Mouse (Mus musculus) MEL (cell line): ENCODE data around the gene Dpysl4. TPM values are rescaled to one million over a fixed set of nuclear protein-coding genes. Genes with fewer than 3 reads are reported as not detected.

ENCODE experiments used
- DNase-seq: peaks from one replicate; pipeline ENCODE4 v3.0.0; 2011; ENCODE audit warnings: low read depth, low spot score
- H3K27ac ChIP-seq: 2 replicates; pipeline ENCODE4 v1.5.1; 2012; ENCODE audit warnings: low read depth, mild to moderate bottlenecking, control low read depth, low read length, moderate library complexity; ENCODE audit not compliant: control insufficient read depth
- H3K27me3 ChIP-seq, 2 experiments: fragments of 150-350 bp in 1 of 2; sonication (generic) in 1 of 2; 2 replicates each; pipeline ENCODE4 v1.6.1; 2012; ENCODE audit warnings: low read length in 2 of 2, mild to moderate bottlenecking in 2 of 2, improper control_type of control experiment in 1 of 2, moderate library complexity in 1 of 2; ENCODE audit not compliant: insufficient read depth in 2 of 2, control insufficient read depth in 1 of 2
- H3K36me3 ChIP-seq, 2 experiments: 2 replicates each; pipeline ENCODE4 v1.6.1; 2012 to 2014; ENCODE audit warnings: low read length in 2 of 2, improper control_type of control experiment in 1 of 2, inconsistent platforms in 1 of 2, mild to moderate bottlenecking in 1 of 2; ENCODE audit not compliant: insufficient read depth in 2 of 2, control insufficient read depth in 1 of 2
- H3K4me1 ChIP-seq, 2 experiments: fragments of 150-350 bp in 1 of 2; sonication (generic) in 1 of 2; 2 replicates each; pipeline ENCODE4 v1.6.1; 2012; ENCODE audit warnings: low read length in 2 of 2, improper control_type of control experiment in 1 of 2, mild to moderate bottlenecking in 1 of 2; ENCODE audit not compliant: insufficient read depth in 2 of 2, control insufficient read depth in 1 of 2
- H3K4me3 ChIP-seq, 2 experiments: fragments of 150-350 bp in 1 of 2; sonication (generic) in 1 of 2; 2 replicates each; pipeline ENCODE4 v1.5.1; 2012; ENCODE audit warnings: low read depth in 2 of 2, low read length in 2 of 2, mild to moderate bottlenecking in 2 of 2, moderate library complexity in 2 of 2, control low read depth in 1 of 2, improper control_type of control experiment in 1 of 2; ENCODE audit not compliant: control insufficient read depth in 1 of 2, insufficient read depth in 1 of 2
- H3K79me2 ChIP-seq: 2 replicates; pipeline ENCODE4 v1.6.1; 2012; ENCODE audit warnings: mild to moderate bottlenecking, low read length, moderate library complexity; ENCODE audit not compliant: control insufficient read depth, poor library complexity, insufficient read depth
- H3K9ac ChIP-seq: 2 replicates; pipeline ENCODE4 v1.6.1; 2012; ENCODE audit warnings: low read depth, mild to moderate bottlenecking, control low read depth, low read length, moderate library complexity; ENCODE audit not compliant: control insufficient read depth, poor library complexity, severe bottlenecking
- H3K9me3 ChIP-seq: fragments of 150-350 bp; sonication (generic); replicated peaks from 2 replicates; pipeline ENCODE4 v1.6.1; 2012; ENCODE audit warnings: mild to moderate bottlenecking, low read length, improper control_type of control experiment, moderate library complexity; ENCODE audit not compliant: insufficient read depth
- BHLHE40 ChIP-seq: IDR thresholded peaks from 2 replicates; pipeline ENCODE4 v1.6.1; 2012; ENCODE audit warnings: low read depth, mild to moderate bottlenecking, inconsistent platforms, low read length, improper control_type of control experiment, borderline replicate concordance
- CHD1 ChIP-seq: IDR thresholded peaks from 2 replicates; pipeline ENCODE4 v1.6.1; 2012; ENCODE audit warnings: low read depth, mild to moderate bottlenecking, inconsistent platforms, low read length, improper control_type of control experiment
- CHD2 ChIP-seq: IDR thresholded peaks from 2 replicates; pipeline ENCODE4 v1.6.1; 2011; ENCODE audit warnings: low read length, improper control_type of control experiment
- E2F4 ChIP-seq: IDR thresholded peaks from 2 replicates; pipeline ENCODE4 v1.6.1; 2011; ENCODE audit warnings: low read depth, low read length, improper control_type of control experiment, borderline replicate concordance
- ETS1 ChIP-seq: IDR thresholded peaks from 2 replicates; pipeline ENCODE4 v1.6.1; 2012; ENCODE audit warnings: low read depth, mild to moderate bottlenecking, inconsistent platforms, low read length, improper control_type of control experiment, moderate library complexity
- HCFC1 ChIP-seq: IDR thresholded peaks from 2 replicates; pipeline ENCODE4 v1.6.1; 2012; ENCODE audit warnings: low read depth, mild to moderate bottlenecking, inconsistent platforms, low read length, improper control_type of control experiment, moderate library complexity
- MAFK ChIP-seq: IDR thresholded peaks from 2 replicates; pipeline ENCODE4 v1.6.1; 2011; ENCODE audit warnings: low read depth, mild to moderate bottlenecking, low read length, improper control_type of control experiment, borderline replicate concordance
- MAX ChIP-seq: IDR thresholded peaks from 2 replicates; pipeline ENCODE4 v1.6.1; 2011; ENCODE audit warnings: low read length, improper control_type of control experiment
- MAZ ChIP-seq: IDR thresholded peaks from 2 replicates; pipeline ENCODE4 v1.6.1; 2012; ENCODE audit warnings: low read depth, mild to moderate bottlenecking, inconsistent platforms, low read length, improper control_type of control experiment
- MEF2A ChIP-seq: IDR thresholded peaks from 2 replicates; pipeline ENCODE4 v1.6.1; 2014; ENCODE audit warnings: low read depth, mild to moderate bottlenecking, inconsistent platforms, low read length, improper control_type of control experiment; ENCODE audit not compliant: poor library complexity, insufficient replicate concordance, severe bottlenecking; ENCODE audit errors: extremely low read depth
- MXI1 ChIP-seq: IDR thresholded peaks from 2 replicates; pipeline ENCODE4 v1.6.1; 2011; ENCODE audit warnings: mild to moderate bottlenecking, low read depth, low read length, improper control_type of control experiment
- MYB ChIP-seq: IDR thresholded peaks from 2 replicates; pipeline ENCODE4 v1.6.1; 2011; ENCODE audit warnings: mild to moderate bottlenecking, low read depth, low read length, improper control_type of control experiment
- MYC ChIP-seq: IDR thresholded peaks from 2 replicates; pipeline ENCODE4 v1.6.1; 2011; ENCODE audit warnings: low read depth, mild to moderate bottlenecking, low read length, improper control_type of control experiment, moderate library complexity
- POLR2A ChIP-seq, 2 experiments: IDR thresholded peaks; 2 replicates each; pipeline ENCODE4 v1.6.1; 2011 to 2012; ENCODE audit warnings: low read length in 2 of 2, mild to moderate bottlenecking in 2 of 2, control low read depth in 1 of 2, improper control_type of control experiment in 1 of 2, low read depth in 1 of 2, moderate library complexity in 1 of 2; ENCODE audit not compliant: control insufficient read depth in 1 of 2, insufficient read depth in 1 of 2, poor library complexity in 1 of 2
- POLR2AphosphoS2 ChIP-seq: IDR thresholded peaks from 2 replicates; pipeline ENCODE4 v1.6.1; 2011; ENCODE audit warnings: low read length, improper control_type of control experiment
- POLR2AphosphoS5 ChIP-seq: IDR thresholded peaks from 2 replicates; pipeline ENCODE4 v1.6.1; 2012; ENCODE audit warnings: low read depth, borderline replicate concordance, mild to moderate bottlenecking, inconsistent platforms, low read length, moderate library complexity, mixed read lengths
- RAD21 ChIP-seq: IDR thresholded peaks from 2 replicates; pipeline ENCODE4 v1.6.1; 2011; ENCODE audit warnings: mild to moderate bottlenecking, low read depth, low read length, improper control_type of control experiment
- TAL1 ChIP-seq: IDR thresholded peaks from 2 replicates; pipeline ENCODE4 v1.6.1; 2012; ENCODE audit warnings: mild to moderate bottlenecking, inconsistent platforms, low read length, moderate library complexity, mixed read lengths
- UBTF ChIP-seq: IDR thresholded peaks from 2 replicates; pipeline ENCODE4 v1.6.1; 2012; ENCODE audit warnings: low read depth, mild to moderate bottlenecking, inconsistent platforms, low read length, improper control_type of control experiment, moderate library complexity, borderline replicate concordance; ENCODE audit not compliant: insufficient read depth
- USF2 ChIP-seq, 2 experiments: IDR thresholded peaks; 2 replicates each; pipeline ENCODE4 v1.6.1; 2011 to 2012; ENCODE audit warnings: improper control_type of control experiment in 2 of 2, low read length in 2 of 2, borderline replicate concordance in 1 of 2, inconsistent platforms in 1 of 2, low read depth in 1 of 2, mild to moderate bottlenecking in 1 of 2; ENCODE audit not compliant: insufficient read depth in 1 of 2
- ZC3H11A ChIP-seq: IDR thresholded peaks from 2 replicates; pipeline ENCODE4 v1.6.1; 2012; ENCODE audit warnings: low read depth, mild to moderate bottlenecking, inconsistent platforms, low read length, improper control_type of control experiment
- polyA plus RNA-seq, 2 experiments: library from polyadenylated mRNA; stranded (reverse) in 1 of 2; unstranded in 1 of 2; fragments of >175 nt in 1 of 2; fragments of >200 nt in 1 of 2; gene quantifications; 2 replicates each; pipeline versions ENCODE4 v1.2.1 to v1.2.4; 2012; ENCODE audit warnings: low replicate concordance in 2 of 2, low read depth in 1 of 2; ENCODE audit not compliant: insufficient read length in 2 of 2, insufficient read depth in 1 of 2, missing spikeins in 1 of 2
- total RNA-seq: library from RNA; depleted of rRNA; stranded (reverse); fragments of 300-350 nt; gene quantifications from 2 replicates; pipeline ENCODE4 v1.2.3, GENCODE M21; 2012

Dpysl4 gene
- total and polyA plus RNA-seq, 3 experiments, result not detected

DNA sequence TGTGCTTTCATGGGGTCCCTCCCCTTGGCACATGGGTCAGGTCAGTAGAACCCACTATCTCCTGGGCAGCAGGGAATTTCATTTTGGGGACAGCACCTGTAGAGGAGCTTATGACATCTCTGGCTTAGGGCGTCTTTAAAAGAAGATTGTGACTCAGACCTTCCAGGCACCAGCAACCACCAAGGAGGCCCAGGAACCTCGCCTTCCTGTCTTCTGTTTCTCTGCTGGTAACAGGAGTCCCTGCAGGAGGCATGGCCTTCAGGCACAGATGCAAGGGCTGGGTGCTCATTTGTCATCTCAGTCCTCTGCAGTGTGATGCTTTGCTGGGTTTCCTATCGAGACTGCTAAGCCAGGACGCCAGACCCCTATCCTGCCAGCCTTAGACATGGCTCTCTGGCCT is 43.2 kb downstream of the Dpysl4 start:
- DNase-seq, result no peak
- Histone ChIP-seq H3K9me3 (no peaks in the 10 kb centered on the region), H3K27me3 (no peaks in the 10 kb centered on the region), H3K4me3 (no peak overlapping the region), H3K27ac (no peak overlapping the region), H3K36me3 (no peaks in the 10 kb centered on the region), H3K9ac (no peak overlapping the region), H3K4me1 (no peaks in the 10 kb centered on the region), H3K79me2 (no peaks in the 10 kb centered on the region)
- no peak for TF ChIP-seq MEF2A
- no peak for TF ChIP-seq UBTF
- TF ChIP-seq POLR2A (IDR thresholded peaks at IDR 0.05; ENCODE audit: control insufficient read depth in 1 of 2, insufficient read depth in 1 of 2, low read depth in 1 of 2, low read length in 2 of 2, poor library complexity in 1 of 2), result no peak
- no peak for TF ChIP-seq TAL1

DNA sequence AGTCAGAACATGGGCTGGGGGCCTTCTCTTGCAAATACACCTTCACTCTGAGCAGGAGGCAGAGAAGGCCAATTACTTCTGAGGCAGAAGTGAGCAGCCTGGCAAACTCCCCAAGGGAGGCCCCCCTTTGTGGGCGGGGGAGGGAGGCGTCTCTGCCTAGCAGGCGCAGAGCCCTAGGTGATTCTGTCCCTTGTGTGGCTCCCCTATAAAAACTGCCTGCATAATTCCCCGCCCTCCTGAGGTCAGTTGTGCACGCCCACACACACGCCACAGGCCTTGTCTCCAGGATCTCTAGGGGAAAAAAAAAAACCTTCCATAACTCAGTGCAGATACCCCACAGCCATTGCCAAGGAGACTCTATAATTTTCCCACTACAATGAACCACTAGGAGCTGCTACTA is 44.6 kb downstream of the Dpysl4 start:
- no peak overlapping the region for H3K9ac ChIP-seq
- H3K4me3 ChIP-seq, result no peak overlapping the region
- H3K4me1 ChIP-seq, result no peaks in the 10 kb centered on the region
- no peaks in the 10 kb centered on the region for H3K27me3 ChIP-seq
- TF ChIP-seq MYB (no peak), TAL1 (no peak), USF2 (IDR thresholded peaks at IDR 0.05; ENCODE audit: borderline replicate concordance in 1 of 2, insufficient read depth in 1 of 2, low read depth in 1 of 2, low read length in 2 of 2) (no peak), MYC (no peak), HCFC1 (no peak), E2F4 (no peak), POLR2AphosphoS5 (no peak), BHLHE40 (no peak)
- H3K9me3 ChIP-seq, result no peaks in the 10 kb centered on the region
- no peak for DNase-seq
- H3K79me2 ChIP-seq, result no peaks in the 10 kb centered on the region
- H3K27ac ChIP-seq, result no peak overlapping the region
- H3K36me3 ChIP-seq, result no peaks in the 10 kb centered on the region

DNA sequence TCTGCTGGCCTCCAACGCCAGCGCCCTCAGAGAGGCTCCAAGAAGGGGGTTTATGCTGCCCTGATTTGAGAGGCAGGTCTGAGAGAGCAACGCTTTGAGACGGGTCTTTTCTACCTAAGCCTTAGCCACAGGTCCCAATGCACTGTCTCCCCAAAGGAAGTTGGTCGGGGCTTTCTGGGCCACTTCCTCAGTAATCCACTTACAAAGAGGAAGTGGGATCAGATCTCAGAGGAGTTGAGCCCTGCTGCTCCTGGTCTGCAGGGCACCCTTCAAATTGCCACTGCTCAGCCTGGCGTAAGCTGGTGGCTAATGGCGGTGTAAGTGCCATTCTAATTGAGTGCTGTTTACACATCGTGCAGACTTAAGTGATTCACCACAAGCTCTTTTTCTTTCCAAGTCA is 45.7 kb downstream of the Dpysl4 start:
- TF ChIP-seq TAL1, result no peak
- TF ChIP-seq CHD2, result no peak
- no peak for TF ChIP-seq MEF2A
- no peak for TF ChIP-seq MYB
- no peak for TF ChIP-seq RAD21
- TF ChIP-seq MAZ, result no peak
- no peak for TF ChIP-seq POLR2AphosphoS2
- TF ChIP-seq ETS1, result no peak
- no peak for TF ChIP-seq BHLHE40
- TF ChIP-seq CHD1, result no peak
- no peak for TF ChIP-seq MAFK
- no peak for TF ChIP-seq MAX
- TF ChIP-seq ZC3H11A, result no peak
- TF ChIP-seq POLR2AphosphoS5, result no peak
- TF ChIP-seq MXI1, result no peak
- Histone ChIP-seq H3K36me3 (no peaks in the 10 kb centered on the region), H3K4me3 (no peak overlapping the region), H3K79me2 (no peaks in the 10 kb centered on the region), H3K9me3 (no peaks in the 10 kb centered on the region), H3K9ac (no peak overlapping the region), H3K27me3 (no peaks in the 10 kb centered on the region), H3K4me1 (no peaks in the 10 kb centered on the region), H3K27ac (no peak overlapping the region)
- no peak for DNase-seq
